Mouse (Mus musculus) layer of hippocampus, adult 9-11 months (tissue): ENCODE measurements around the gene Eri3.

Experiments used
- DNase-seq: peaks from one replicate; pipeline ENCODE4 v3.0.0; 2022

The Eri3 gene

DNA sequence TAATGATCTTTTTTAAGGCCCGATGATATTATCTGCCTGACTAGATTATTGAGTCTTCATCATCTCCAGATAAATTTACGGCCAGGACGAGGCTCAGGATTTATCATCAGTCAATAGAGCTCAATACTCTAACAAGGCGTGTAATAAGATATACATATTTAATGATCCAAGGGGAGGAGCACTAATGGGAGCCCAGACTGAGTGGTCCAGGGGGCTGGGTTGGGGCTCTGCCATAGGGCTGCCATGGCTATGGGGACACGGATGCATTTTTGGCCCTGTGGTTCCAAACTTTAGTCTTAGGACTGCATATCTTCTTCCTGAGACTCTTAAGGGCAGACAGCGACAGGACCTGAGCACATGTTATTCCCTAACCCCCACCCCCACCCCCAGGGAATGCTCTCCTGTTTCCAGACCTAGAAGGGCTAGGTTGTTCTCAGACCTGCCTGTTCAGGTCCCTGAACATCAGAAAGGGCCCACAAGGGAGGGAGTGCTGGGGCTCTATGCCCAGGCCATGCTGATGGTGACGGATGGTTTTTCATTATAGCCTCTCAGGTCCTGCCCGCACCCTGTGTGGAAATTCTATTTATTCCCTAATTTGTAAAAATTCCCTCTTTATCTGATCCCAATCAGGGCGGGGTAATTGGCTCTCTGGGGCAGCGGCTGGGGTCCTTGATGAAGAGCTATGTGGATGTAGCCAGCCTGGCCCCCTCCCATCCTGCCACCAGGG, 114.4 kb downstream of the Eri3 start:
- no peak for DNase-seq

DNA sequence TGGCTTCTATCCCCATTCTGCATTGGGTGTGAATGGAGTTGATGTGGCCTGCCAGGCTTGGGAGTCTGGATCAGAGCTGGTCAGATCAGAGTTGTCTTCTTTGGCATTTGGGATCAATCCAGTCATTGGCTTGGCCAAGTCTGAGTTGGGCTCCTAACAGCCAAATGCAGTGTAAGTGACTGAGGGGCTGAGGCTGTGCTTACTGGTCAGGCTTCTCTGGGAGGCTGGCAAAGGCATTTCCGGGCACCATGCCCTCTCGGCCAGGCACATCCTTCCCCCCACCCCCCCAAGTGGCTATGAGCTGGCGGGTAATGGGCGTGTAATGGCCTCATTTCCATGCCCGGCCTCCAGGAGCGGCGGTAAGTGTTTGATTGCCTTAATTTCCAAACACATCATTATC, 115.4 kb downstream of the Eri3 start:
- peak; percentile 61 for DNase-seq

DNA sequence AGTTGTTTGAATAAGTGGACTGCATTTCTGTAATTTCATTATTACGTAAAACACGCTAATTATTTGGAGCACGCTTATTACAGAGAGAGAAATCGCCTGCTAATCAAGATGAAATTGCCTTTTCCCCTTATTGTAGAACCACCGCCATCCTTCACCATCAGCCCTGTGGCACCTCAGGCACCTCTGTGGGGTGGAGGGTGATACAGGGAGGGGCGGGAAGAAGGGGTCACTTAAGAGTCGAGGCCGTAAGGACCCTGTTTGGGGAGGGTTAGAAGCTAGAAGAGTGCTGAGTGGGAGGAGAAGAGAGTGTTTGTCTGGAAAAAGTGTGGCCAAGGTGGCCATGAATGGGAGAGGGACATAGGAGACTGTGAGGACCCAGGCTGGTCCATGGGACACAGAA, 115.9 kb downstream of the Eri3 start:
- DNase-seq: no peak

DNA sequence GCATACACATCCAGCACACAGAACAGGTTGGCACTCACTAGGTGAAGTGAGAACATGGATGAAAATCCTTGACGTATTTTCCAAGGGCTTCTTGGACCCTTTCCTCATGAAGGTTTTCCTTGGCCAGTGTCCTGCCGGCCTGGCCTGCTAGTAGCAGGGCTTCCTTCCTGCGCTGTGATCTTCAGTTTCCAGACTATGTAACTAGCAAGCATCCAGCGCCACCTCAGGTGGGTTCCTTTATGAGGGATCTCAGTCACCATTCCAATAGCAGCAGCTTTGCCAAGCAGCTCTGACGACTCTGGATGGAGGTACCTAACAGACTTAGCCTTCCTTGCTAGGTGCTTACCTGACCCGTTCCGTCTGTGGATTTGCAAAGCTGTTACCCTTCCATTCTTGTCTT, 119.7 kb downstream of the Eri3 start:
- DNase-seq: no peak

DNA sequence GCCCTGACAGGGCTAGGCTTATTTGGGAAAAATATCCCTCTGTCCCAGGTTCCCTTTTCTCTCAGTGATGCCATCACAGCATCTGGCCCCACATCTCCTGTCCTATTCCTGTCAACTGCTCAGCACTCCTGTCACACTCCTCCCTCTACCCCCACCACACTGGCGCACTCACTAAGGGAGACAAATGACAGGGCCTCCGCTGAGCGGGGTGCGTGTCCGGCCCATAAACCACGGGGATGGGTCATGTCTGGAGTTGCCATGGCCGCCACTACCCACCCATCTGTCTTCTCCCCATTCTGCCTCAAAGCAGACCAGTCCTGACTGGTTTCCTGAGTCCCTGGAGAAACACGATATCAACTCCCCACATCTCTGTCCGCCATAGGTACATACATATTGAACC, 121.9 kb downstream of the Eri3 start:
- no peak for DNase-seq

DNA sequence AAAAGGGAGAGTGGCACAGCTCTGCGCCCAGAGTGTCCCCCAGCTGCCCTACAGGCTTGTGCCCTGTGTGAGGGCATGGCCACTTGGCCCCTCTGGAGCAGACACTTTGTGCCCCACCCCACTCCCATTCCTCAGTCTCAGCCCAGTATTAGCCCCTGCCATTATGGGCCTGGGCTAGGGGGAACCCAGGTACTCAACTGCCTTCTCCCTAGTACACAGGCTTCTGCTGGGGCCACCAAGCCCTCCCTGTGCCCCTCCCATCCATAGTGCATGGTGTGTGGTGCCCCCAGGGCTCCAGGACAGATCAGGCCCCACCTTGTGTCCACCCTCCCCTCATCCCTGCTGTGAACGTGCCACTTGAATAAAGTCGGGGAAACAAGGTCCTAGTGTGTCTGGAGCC, 123.7 kb downstream of the Eri3 start:
- DNase-seq: no peak

DNA sequence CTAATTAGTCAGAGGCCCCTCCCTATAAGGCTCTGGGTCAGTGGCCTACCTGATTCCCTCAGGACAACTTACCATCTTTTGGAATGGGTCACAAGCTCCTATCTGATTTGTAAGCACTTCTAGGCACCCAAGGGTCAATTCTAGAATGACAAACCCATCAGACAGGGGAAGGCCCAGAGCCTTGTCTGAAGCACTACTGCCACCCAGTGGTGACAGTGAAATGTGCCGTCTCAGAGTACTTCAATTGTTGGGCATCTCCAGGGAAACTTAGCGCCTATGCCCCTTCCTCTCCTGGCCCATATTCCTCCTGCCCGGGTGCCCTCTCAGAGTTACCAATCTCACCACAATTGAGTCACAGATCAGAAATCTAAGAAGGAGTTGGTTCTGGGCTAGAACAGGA, 126.7 kb downstream of the Eri3 start:
- DNase-seq: peak; percentile 67

DNA sequence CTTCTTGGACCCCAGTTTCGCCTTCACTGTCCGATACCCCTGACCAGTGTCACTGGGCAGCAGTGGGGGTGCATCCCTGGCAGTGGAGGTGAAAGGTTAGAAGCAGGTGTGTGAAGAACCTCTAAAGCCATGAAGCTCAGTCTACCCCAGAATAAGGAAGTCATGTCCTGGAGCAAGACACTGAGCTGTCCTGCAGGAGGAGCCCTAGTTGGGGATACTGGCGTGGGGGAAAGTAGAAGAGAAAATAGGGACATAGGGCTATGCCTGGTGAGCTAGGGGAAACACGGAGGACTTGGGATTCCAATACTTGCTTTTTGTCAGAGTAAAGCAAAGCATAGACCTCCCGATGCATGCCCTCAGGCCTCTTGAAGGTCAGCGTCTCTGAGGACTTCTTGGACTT, 130.8 kb downstream of the Eri3 start:
- no peak for DNase-seq

DNA sequence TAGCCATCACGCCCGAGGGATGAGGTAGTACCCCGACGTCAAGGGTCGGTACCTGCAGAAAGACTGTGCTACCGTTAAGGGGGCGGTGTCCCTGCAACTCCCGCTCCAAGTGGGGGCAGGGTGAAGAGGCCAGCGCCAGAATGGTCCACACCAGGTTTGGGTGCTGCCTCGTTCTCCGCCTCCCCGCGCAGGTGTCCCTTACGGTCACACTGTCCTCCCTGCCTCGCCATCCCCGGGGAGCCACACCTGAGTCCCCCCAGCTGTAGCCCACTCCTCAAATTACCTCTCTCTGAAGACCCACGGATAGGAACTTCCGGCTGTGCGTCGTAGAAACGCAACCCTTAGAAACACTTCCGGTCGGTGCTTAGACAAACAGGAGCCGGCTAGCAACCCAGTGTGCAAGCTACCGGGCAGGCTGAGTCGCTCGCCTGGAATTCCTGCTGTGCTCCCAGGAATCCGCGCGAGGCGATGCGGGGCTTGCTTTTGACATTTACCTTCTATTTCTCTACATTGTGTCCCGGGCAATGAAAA, 131.8 kb downstream of the Eri3 start, which contains the start of gene Dmap1:
TSS of gene Dmap1 (minus strand) at position 343 of the 531 bp plus-strand sequence.
- peak; percentile 79 for DNase-seq

DNA sequence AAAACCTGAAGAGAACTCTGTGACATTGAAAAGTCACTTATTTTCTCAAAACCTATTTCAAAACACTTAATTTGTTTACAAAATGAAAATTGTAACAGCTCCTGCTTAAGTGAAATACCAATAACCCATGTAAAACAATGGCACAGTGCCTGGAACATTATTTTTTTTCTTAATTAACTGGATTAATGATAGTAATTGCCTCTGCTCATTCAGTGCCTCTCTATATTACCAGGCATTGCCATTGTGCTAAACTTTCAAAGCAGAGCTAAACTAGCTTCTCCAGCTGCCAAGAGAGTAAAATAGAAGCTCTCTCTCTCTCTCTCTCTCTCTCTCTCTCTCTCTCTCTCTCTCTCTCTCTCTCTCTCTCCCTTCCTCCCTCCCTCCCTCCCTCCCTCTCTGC, 132.3 kb downstream of the Eri3 start:
- no peak for DNase-seq

DNA sequence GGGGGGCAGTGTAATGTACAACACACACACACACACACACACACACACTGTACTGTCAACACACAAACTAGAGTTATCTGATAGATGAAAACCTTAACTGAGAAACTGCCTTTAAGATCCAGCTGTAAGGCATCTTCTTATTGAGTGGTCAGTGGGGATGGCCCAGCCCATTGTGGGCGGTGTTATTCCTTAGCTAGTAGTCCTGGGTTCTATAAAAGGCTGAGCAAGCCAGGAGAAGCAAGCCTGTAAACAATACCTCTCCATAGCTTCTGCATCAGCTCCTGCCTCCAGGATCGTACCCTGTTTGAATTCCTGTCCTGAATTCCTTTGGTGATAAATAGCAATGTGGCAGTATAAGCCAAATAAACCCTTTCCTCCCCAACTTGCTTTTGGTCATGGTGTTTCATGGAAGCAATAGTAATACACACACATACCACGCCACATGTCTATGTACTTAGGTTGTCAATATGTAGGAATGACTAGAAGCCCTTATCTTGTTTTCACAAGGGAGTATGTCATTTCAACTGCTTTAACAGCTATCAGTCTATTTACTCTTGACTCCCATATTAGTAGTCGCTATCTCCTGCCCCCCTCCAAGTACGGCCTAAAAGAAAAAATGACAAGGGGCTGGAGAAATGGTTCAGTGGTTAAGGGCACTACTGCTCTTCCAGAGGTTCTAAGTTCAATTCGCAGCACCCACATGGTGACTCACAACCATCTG, 133.0 kb downstream of the Eri3 start:
- no peak for DNase-seq

DNA sequence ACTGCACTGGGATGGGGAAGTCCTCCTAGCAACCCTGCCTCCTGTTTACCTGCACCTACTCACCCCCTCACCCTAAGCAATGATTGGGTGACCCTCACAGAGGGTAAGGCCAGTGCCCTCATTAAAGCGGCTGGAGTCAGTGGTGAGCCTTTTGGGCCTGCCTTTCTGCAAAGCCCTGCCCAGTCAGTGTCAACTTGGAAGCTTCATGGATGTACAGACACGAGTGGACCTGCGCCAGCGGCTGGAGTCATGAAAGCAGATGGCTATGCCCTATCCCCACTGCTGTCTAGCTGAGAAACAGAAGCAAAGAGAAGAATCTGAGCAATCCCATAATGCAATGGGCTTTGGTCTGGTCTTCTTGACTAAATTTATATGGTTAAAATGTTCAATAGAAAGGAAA, 136.2 kb downstream of the Eri3 start:
- DNase-seq: no peak

DNA sequence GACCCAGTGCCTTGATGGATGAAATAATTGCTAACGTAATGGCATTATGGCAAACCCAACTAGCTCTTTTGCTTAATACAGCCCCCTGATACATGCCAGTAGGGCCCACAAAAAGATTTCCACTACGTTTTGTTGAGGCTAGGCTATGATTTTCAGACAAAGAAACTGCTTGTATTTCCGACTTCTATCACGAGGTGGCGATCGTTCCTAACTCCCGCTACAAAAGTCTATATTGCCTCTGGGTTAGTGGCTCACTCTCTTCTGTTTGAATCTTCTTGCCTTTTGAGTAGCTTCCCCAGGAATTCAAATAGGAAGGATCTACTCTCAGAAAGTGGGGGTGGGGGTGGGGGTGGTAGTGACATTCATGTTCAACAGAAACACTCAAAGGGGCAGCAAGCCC, 155.2 kb downstream of the Eri3 start:
- no peak for DNase-seq

DNA sequence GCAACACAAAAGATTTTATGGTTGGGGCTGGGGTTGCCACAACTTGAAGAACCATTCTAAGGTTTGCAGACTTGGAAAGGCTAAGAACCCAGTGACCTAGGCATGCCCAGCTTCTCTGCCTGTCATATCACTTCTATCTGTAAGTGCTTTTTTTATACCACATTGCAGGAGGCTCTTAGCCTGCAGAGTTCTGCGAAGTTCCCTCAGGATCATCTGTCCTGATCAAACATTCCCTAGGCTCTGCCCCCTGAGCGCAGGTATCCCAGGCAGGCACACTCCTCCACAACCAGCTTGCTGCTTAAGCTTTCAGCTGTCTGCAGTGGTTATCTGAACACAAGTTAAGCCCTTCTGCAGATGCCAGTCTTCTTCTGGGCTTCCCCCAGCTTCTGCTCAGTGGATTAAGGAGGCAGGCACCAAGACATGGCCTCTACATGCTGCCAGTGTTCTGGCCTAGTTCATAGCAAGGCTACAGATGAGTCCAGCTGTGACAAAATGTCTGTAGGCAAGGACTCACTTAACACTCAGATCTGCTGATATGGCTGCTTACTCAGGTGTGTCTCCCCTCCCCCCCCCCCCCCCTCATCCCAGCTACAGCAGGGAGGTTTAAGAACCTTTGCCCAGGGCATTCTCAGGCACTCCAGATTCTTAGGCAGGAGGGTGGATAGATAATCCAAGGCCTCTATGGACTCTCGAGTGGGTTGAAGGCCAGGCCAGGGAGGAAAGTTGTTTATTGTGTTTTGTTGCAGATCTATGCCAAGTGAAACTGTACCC, 158.8 kb downstream of the Eri3 start:
- no peak for DNase-seq

DNA sequence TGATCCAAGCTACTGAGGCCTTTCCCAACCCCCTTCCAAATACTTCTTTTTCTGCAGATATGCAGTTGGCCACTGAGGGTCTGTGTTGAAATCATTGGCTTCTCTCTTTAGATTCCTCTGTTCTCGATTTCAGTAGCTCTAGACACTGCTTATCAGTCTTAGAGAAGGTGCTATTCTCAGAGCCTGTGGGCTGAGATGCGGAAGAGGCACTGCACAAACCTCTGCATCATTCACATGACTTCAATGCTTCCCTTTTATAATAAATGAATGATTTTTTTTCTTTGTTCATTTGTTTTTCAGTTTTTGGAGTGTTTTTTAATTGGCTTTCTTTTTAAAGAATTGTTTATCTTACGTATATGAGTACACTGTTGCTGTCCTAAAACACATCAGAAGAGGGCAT, 162.1 kb downstream of the Eri3 start:
- no peak for DNase-seq

DNA sequence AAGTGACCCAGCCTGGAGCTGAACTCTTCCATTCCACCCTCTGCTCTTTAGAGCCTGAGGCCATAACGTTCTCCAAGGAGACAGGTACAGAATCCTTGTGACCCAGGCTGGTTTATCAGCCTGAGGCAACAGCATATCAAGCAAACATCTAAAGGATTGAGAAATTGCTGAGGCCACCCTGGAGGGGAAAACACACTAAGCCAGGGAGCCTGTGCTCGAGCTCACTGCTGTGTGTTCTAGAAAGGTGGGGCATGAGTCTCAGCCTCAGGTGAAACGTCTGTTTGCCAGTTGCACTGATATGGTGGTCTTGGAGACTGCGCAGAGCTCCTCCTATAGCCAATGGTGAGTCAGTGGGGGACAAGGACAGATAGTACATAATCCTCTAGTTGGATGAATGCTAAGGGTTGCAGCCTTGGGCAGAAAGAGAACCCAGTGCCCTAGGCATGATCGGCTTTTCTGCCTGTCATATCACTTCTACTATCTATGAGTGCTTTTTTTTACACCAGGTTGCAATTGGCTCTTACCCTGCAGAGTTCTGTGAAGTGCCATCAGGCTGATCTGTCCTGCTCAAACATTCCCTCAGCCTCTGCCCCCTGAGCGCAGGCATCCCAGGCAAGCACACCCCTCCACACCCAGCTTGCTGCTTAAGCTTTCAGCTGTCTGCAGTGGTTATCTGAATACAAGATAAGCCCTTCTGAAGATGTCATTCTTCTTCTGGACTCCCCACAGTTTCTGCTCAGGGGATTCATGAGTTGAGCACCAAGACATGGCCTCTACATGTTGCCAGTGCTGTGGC, 163.3 kb downstream of the Eri3 start:
- no peak for DNase-seq
